Mouse (Mus musculus) layer of hippocampus, postnatal 10 days (tissue): Measurements from ENCODE around the gene Gm28845. TPM values are rescaled to one million over a fixed set of nuclear protein-coding genes. Genes with fewer than 3 reads are reported as not detected.
"Not testable (repeated sequence)": the region's sequence is repeated elsewhere in the genome, so short reads cannot be mapped to it uniquely, and the experiment has no call there.

ENCODE experiments used
- DNase-seq, 2 experiments: peaks; one replicate each; pipeline ENCODE4 v3.0.0; 2021; ENCODE audit warnings: low spot score in 2 of 2
- total RNA-seq, 2 experiments: library from RNA; stranded (reverse); gene quantifications; 2 replicates each; pipeline ENCODE4 v1.2.3; 2021

The Gm28845 gene
- total RNA-seq, 2 experiments from 2014 or later = 2.2 TPM; not detected in 1

DNA sequence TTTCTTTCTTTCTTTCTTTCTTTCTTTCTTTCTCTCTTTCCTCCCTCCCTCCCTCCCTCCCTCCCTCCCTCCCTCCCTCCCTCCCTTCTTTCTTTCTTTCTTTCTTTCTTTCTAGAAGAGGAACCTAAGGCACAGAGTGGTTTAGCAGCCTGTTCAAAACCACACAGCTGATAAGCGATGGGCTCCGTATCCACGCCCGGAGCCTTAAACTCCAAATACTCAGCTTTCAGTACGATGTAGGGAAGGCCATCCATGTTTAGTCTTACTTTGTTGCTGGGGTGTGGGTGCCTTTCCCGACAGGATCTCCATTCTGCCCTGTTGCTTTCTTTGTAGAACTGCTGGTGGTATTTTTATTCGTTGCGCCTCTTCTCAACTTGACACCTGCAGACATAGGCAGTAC, 10.2 kb downstream of the Gm28845 start:
- no peak for DNase-seq

DNA sequence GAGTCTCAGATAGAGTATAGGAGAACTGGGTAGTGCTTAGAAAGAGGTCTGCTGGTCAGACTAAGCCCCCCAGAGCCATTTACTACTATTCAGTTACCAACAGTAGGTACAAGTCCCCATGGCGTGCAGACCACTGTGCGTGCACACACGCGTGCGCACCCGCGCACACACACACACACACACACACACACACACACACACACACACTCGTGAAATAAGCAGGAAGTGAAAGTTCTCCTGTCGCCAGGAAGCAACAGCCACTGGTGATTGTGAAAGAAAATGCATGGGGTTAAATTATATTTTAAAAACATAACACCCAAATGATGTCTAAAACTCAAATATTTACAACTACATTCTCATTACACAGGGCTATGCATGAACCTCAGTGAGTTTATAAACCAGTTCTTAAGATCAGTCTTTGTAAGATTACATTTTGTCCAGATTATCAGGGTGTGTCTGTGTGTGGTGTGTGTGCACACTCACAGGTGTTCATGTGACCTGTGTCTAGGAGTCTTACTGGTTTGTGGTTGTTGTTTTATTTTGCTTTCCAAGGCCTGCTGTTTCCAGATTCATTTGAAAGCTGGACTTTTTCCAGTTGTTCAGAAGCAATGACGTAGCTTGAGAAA, 11.6 kb downstream of the Gm28845 start:
- no peak for DNase-seq

DNA sequence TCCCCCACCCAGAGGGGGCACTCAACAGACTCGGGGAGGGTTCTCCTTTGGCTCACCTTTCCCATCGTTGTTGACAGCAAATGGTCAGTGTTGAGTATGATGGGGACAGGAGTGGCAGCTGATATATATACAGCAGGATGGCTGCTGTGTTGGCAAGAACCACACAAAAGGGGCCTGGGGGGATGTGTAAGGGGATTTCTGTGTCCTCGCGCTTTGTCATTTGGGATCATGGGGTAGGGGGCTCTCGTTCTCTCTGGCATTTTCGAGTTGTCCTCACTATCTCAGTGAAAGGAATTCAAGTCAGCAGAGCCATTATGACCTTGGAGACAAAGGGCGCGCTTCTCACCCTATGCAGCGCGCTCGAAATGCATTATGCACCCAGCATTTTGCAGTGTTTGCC, 16.1 kb downstream of the Gm28845 start, which contains the start of gene Cryga:
Cryga (minus strand) TSS at position 101 of the 400 bp plus-strand sequence.
- no peak for DNase-seq

DNA sequence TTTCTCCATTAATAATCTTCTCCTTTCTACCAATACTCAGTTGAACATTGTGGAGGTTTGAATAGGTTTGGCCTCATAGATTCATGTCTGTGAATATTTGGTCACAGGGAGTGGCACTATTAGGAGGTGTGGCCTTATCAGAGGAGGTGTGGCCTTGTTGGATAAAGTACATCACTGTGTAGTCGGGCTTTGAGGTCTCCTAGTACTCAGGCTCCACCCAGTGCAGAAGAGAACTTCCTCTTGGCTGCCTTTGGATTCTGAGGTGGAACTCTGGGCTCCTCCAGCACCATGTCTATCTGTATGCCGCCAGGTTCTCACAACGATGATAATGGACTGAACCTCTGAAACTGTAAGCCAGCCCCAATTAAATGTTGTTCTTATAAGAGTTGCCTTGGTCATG, 22.4 kb downstream of the Gm28845 start:
- DNase-seq = no peak

DNA sequence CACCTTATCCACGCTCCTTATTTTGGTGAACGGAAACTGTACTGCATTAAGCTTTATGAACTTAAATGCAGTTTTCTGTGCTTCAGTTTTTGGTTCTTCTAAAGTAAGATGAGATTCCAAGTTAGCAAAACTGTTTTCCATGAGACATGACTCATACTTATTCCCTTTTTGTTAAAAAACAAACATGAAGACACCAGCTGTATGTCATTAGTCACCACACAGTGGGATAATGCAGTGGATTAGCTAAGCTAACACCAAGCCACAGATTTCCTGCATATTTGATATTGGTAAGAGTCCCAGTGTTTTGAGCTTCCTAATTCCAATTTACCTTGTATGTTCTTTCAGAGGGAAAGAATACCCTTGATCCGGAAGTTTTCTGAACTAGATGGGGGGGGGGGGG, 27.8 kb downstream of the Gm28845 start:
- DNase-seq = no peak

DNA sequence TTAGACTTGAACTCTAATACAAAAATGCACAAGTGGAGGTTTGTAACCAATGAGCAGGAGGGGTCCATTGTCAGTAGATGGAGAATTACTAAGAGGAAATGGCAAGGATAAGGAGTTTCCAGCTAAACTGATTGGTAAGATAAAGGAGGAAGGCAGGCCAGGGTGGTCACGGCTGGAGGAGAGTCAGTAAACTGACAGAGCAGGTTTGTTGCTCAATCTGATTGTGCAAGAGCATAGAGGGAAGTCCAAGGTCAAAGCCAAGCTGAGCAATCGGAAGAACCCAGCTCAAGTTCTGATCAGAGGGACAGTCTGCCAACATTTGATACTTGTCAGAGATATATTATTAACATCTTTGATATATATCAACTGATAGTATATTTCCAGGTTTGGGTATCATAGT, 29.0 kb downstream of the Gm28845 start:
- no peak for DNase-seq

DNA sequence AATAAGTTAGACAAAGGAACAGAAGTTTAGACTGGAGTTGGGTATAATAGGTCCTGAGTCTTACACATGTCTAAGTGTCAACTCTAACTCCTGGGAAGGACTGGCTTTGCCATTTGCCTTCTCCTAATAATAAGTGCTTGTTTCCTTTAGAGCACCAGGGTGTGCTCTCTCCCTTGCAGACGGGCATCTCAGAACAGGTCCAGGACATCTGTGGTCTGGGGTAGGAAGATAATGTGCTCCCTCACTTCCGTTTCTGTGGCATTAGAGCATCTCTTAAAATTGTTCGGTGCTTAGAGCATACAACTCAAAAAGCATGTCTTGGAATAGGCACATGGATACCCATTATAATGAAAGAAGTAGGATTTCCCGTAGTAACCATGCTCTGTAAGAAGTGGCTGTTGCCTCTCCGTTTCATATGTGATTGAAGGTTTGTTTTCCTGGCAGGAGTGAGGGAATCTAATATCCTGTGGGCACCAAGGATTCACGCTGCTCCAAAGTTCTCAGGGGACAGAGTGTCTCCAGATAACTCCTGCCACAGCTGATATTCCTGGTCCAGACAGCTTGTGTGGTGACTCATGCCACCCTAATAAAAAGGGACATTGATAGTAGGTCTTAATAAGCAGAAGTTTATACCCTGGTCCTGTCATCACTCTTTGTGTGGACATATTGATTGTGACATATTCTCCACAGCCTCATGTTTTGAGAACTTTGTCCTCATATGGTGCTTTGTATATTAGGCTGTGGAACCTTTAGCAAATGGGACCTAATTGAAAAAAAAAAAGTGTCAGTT, 30.6 kb downstream of the Gm28845 start:
- DNase-seq = no peak

DNA sequence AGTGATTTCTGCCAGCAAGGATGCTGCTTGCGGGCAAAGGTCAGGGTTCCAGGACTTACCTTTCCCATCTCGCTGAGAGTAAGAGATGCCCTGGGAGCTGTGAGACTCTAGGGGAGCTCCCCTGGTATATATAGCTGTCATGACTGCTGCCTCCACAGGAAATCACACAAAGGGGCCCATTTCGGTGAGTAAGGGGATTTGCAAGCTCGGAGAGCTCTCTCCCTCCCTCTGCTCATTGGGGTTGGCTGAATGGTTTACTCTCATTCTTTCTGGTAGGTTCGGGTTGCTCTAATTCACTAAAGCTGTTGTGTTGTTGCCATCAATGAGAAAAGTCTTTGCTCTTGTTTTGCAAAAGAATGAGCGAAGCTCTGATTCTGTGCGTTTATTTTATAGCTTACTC, 37.2 kb downstream of the Gm28845 start, which contains the start of gene Crygb:
Crygb (minus strand) TSS at position 101 of the 400 bp plus-strand sequence.
- DNase-seq = no peak

DNA sequence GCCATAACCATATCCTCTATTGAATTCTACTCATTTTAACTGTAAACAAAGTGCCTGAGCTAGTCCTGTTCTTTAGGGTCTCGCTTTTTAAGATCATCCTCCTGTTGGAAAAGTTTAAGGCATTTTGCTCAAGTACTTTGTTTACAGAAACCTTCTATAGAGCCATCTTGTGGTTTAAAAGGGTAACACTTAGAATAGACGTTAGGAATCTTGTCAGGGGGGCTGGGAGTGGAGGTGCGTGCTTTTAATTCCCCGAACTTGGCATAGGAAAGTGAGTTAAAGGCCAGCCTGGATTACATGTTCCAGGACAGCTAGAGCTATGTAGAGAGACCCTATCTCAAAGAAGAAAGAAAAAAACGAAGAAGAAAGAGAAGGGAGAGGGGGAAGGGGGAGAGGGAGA, 43.8 kb downstream of the Gm28845 start:
- DNase-seq = no peak

DNA sequence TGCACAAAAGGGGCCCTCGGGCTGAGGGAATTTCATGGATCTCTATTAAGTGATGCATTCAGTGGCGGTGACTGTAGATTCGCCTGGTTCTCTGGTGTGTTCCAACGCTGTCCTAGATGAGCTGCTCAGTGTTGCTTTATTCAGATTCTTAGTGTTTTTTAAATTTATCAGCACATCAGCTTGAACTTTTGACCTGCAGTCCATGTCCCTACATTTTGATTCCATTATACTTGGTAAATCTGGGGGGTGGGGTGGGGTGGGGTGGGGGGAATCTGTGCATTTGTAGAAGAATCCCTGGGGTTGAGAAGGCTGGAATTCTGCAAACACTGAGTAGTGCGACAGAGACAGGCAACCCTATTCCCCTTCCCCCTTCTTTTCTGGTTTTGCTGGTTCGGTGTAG, 45.8 kb downstream of the Gm28845 start, which contains the start of gene Crygc:
Crygc (minus strand) TSS at position 101 of the 400 bp plus-strand sequence.
- no peak for DNase-seq

DNA sequence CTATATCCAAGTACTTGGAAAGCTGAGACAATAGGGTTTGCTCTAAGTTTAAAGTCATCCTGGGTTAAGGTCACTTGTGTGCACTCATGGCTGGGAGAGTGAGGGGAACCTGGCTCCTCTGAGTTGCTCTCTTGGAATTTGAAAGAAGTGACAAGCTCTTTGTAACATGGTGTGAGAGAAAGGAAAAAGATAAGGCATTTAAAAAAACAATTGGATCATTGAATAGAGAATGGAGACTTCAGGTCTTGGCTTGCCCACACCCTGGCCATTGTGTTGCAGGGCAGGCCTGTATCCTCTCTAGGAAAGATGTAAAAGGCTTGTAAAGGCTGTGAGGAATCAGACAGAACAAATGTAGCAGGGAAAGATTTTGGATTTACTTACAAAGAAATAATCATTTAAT, 51.5 kb downstream of the Gm28845 start:
- DNase-seq = no peak

DNA sequence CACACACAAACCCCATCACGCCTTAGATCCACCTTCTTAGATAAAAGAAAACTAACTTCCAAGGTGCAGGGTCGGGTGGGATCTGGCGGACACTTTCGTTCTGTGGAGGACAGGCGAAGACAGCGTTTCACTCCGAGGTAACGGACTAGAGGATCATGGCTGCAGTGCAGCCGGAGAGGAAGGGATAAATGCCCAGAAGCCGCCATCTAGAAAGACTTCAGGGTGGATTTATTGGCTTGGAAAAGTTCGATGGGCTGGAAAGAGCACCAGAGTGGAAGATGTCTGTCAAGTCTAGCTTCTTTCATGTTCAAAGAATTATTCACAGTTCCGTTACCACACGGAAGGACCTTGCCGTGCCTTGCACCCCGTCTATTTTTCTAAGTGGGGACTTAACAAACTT, 55.2 kb downstream of the Gm28845 start:
- DNase-seq = no peak

DNA sequence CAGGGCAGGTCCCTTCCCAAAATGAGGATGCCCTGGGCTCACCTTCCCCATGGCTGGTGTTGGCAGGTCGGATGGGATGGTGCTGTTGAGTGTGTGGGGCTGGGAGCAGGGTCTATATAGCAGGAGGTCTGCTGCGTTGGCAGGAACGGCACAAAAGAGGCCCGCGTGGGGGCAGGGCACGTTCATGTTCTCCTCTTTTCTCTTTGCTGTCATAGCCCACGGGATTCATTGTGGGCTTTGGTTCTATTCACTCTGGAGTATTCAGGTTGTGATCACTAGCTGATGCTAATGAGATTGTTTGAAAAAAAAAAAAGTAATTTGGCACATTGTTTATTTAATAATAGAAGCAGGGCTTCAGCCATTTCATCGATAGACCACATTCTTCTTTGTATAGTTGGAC, 56.0 kb downstream of the Gm28845 start, which contains the start of gene Crygd:
Crygd (minus strand) TSS at position 101 of the 400 bp plus-strand sequence.
- DNase-seq = no peak

DNA sequence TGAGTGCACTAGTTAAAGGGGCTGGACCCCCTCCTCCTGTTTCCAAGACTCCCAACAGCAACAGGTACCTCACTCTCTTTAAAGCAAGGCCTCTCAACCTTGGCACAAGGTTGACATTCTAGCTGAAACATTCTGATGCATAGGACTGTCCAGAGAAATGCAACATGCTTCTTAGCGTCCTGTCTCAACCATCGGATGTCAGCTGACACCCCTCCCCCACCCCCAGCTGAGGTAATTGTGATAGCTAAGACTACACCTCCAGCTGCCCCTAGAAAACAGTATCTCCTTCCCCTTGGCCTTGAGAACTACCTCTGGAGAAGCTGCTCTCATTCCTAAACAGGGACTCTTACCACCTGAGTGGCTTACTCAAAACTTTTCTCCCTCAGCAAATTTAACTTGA, 67.2 kb downstream of the Gm28845 start:
- no peak for DNase-seq

DNA sequence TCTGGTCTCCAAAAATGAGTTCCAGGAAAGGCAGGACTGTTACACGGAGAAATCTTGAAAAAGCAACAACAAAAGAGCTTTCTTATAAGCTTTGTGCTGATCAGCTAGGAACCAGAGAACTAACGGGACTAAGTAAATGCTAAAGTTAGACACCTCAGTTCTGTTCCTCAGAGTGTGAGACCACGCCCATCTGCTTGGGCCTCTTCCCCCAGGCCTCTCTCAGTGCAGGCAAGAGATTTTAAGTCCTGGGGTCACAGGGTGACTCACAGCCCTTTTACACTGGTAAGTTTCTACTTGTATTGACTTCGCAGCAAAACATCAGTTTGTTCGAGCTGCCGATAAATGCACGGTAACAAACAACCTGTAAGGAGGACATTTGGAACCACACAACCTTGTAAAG, 67.7 kb downstream of the Gm28845 start:
- DNase-seq = no peak

DNA sequence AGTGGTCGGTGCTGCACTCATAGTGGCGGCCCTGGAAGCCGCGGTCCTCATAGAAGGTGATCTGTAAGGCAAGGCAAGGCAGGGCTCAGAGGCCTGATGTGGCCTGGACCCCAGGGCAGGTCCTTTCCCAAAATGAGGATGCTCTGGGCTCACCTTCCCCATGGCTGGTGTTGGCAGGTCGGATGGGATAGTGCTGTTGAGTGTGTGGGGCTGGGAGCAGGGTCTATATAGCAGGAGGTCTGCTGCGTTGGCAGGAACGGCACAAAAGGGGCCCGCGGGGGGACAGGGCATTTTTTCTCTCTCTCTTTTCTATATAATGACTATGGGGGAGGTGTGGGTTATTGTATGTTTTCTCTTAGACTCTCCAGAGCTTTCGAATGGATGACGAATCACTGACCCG, 68.4 kb downstream of the Gm28845 start, which contains the start of gene Cryge:
Cryge (minus strand) TSS at position 198 of the 400 bp plus-strand sequence.
- not testable (repeated sequence) for DNase-seq

Other genes starting within 250 kb of the Gm28845 start
- 10 to 100 TPM; 21.7 to 26.2 TPM for gene Plekhm3, start 162.7 kb downstream of the Gm28845 start, total RNA-seq
- not detected for gene Akr1cl, start 86.8 kb downstream of the Gm28845 start, total RNA-seq
- not detected for gene Cryge, start 68.4 kb downstream of the Gm28845 start, total RNA-seq
- gene Crygd, start 56.1 kb downstream of the Gm28845 start, total RNA-seq = not detected
- gene Crygc, start 45.9 kb downstream of the Gm28845 start, total RNA-seq = not detected
- not detected for gene Crygb, start 37.3 kb downstream of the Gm28845 start, total RNA-seq
- 1 to 10 TPM in 1 of 2 experiments, under 1 TPM in 1; 0.78 to 1.7 TPM for gene Cryga, start 16.2 kb downstream of the Gm28845 start, total RNA-seq
- 10 to 100 TPM; 18.2 to 18.6 TPM for gene D630023F18Rik, start 3.7 kb upstream of the Gm28845 start, total RNA-seq
- gene Idh1, start 66.9 kb upstream of the Gm28845 start, total RNA-seq = 100 to 1,000 TPM; 133 to 146 TPM
- 10 to 100 TPM; 37.3 to 37.9 TPM for gene Pikfyve, start 67.1 kb upstream of the Gm28845 start, total RNA-seq
- 1 to 10 TPM; 1.9 to 2.1 TPM for gene Pth2r, start 162.5 kb upstream of the Gm28845 start, total RNA-seq